Mouse (Mus musculus) liver, embryonic 14.5 days (tissue): Measurements from ENCODE around the gene Tex44. TPM values are rescaled to one million over a fixed set of nuclear protein-coding genes. Genes with fewer than 3 reads are reported as not detected.

Source experiments
- ATAC-seq: fragments of 200-750 bp; cut with Nextera tagmentation; 2 replicates; pipeline ENCODE4 v1.8.0; 2017; ENCODE audit warnings: moderate number of reproducible peaks, mild to moderate bottlenecking, moderate library complexity; ENCODE audit not compliant: insufficient read depth
- DNase-seq, 3 experiments: peaks; one replicate each; pipeline ENCODE4 v3.0.0-alpha.2; 2012 to 2013; ENCODE audit warnings: low read depth in 3 of 3, low spot score in 3 of 3
- H3K27ac ChIP-seq: fragments of 300-500 bp; sonication (generic); 2 replicates; pipeline ENCODE4 v1.5.1; 2014; ENCODE audit warnings: moderate library complexity, mild to moderate bottlenecking, control low read depth, inconsistent platforms
- H3K27me3 ChIP-seq: fragments of 300-500 bp; sonication (generic); 2 replicates; pipeline ENCODE4 v1.6.1; 2014; ENCODE audit warnings: mild to moderate bottlenecking, low read length, moderate library complexity; ENCODE audit not compliant: control insufficient read depth, insufficient read depth
- H3K36me3 ChIP-seq: fragments of 300-500 bp; sonication (generic); replicated peaks from 2 replicates; pipeline ENCODE4 v1.6.1; 2014; ENCODE audit warnings: low read depth; ENCODE audit not compliant: control insufficient read depth, insufficient read depth
- H3K4me1 ChIP-seq, 2 experiments: fragments of 200-500 bp in 1 of 2; fragments of 300-500 bp in 1 of 2; sonication (generic) in 1 of 2; replicated peaks; 2 replicates each; pipeline ENCODE4 v1.6.1; 2012 to 2014; ENCODE audit warnings: antibody characterized with exemption in 1 of 2, inconsistent platforms in 1 of 2, low read length in 1 of 2; ENCODE audit not compliant: control insufficient read depth in 2 of 2, insufficient read depth in 2 of 2
- H3K4me2 ChIP-seq: fragments of 300-500 bp; sonication (generic); 2 replicates; pipeline ENCODE4 v1.6.1; 2014; ENCODE audit warnings: low read depth, mild to moderate bottlenecking, control low read depth, moderate library complexity
- H3K4me3 ChIP-seq, 2 experiments: fragments of 200-500 bp in 1 of 2; fragments of 300-500 bp in 1 of 2; sonication (generic) in 1 of 2; 2 replicates each; pipeline ENCODE4 v1.5.1; 2012 to 2014; ENCODE audit warnings: low read depth in 2 of 2, low read length in 2 of 2, mild to moderate bottlenecking in 2 of 2, control low read depth in 1 of 2, inconsistent platforms in 1 of 2, moderate library complexity in 1 of 2; ENCODE audit not compliant: insufficient read depth in 1 of 2
- H3K9ac ChIP-seq: fragments of 300-500 bp; sonication (generic); replicated peaks from 2 replicates; pipeline ENCODE4 v1.6.1; 2014; ENCODE audit warnings: mild to moderate bottlenecking, control low read depth, moderate library complexity
- H3K9me3 ChIP-seq: fragments of 300-500 bp; sonication (generic); 2 replicates; pipeline ENCODE4 v1.6.1; 2016; ENCODE audit warnings: low read length, mixed read lengths; ENCODE audit not compliant: control insufficient read depth
- CTCF ChIP-seq: IDR thresholded peaks from 2 replicates; pipeline ENCODE4 v1.5.1; 2016; ENCODE audit warnings: antibody characterized with exemption, low read depth, control low read depth
- EP300 ChIP-seq: IDR thresholded peaks from 2 replicates; pipeline ENCODE4 v1.6.1; 2016; ENCODE audit warnings: antibody characterized with exemption, low read depth
- WGBS: fragments of 180-500 bp; shearing (Covaris S2); extraction: QIAGEN DNeasy Blood & Tissue Kit; methylation state at CpG from one replicate; pipeline ENCODE4 v1.1.7; 2014; ENCODE audit not compliant: insufficient replicate concordance; 5-methylcytosine and 5-hydroxymethylcytosine counted together
- polyA plus RNA-seq, 2 experiments: library from polyadenylated mRNA; depleted of rRNA in 1 of 2; stranded (reverse) in 1 of 2; unstranded in 1 of 2; fragments of >200 nt; fragmentation: Nextera tagmentation in 1 of 2; extraction: Ambion mirVana in 1 of 2; gene quantifications; 2 replicates each; pipeline versions ENCODE4 v1.2.1 to v1.2.3; 2012 to 2014

Tex44 gene
- polyA plus RNA-seq, 2 experiments: not detected

DNA sequence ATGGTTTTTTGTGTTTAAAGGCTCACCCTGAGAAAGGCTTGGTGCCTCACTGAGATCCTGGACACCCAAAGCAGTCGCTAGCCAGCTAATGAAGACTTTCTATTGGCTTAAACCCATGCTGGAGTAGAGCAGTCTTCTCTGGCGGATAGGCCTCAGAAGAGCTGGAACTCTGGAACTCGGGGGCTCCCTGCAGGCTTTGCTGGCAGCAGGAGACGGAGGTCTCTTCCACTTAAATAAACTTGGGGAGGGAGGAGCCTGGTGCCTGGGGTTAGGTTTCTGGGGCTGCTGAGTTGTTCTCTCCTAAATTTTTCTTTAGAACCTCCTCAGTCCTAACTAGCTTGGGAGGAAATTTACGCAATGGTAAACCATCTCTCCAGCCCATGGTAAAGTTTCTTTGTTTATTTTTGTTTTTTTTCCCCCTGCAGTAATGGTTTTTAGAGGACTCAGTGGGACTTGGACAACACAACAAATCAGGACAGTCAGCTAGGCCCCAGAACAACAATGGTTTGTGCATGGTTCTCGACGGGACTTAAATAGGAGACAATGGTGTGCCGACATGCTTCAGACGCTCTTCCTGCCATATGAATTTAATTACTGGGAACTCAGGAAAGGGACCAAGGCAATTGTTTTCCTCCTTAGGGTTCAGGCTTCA is 38.2 kb downstream of the Tex44 start:
- TF ChIP-seq EP300: no peak
- no peak for TF ChIP-seq CTCF
- no peaks in the 10 kb centered on the region for H3K9me3 ChIP-seq
- no peak for ATAC-seq
- no peak overlapping the region for H3K9ac ChIP-seq
- WGBS: 66% methylated on average over 9 of the region's 9 CpGs
- no peaks in the 10 kb centered on the region for H3K27me3 ChIP-seq
- H3K27ac ChIP-seq: no peak overlapping the region
- H3K4me1 ChIP-seq: peaks cover 0 to 2% of the 10 kb centered on the region in 2 experiments; a peak in 1 of 4 replicates
- no peak overlapping the region for H3K4me3 ChIP-seq
- no peak overlapping the region for H3K4me2 ChIP-seq
- DNase-seq: no peak
- no peaks in the 10 kb centered on the region for H3K36me3 ChIP-seq

DNA sequence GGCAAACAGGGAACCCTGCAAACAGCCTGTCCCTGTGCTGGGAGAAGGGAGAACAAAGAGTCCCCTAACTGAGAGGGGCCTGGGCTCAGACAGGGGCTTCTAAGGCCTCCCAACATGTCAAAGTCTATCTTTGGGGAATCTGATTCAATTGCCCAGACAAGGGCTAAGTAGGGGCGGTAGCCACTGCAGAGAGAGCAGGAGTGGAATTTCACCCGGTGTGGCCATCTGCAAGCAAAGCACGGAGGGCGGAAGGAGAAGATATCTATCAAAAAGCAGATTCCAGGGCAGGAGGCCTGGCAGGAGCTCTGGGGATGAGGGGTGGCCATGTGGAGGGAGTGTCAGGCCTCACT is 38.7 kb downstream of the Tex44 start:
- Histone ChIP-seq H3K27me3 (no peaks in the 10 kb centered on the region), H3K9ac (no peak overlapping the region), H3K27ac (no peak overlapping the region), H3K36me3 (no peaks in the 10 kb centered on the region), H3K9me3 (no peaks in the 10 kb centered on the region), H3K4me3 (no peak overlapping the region), H3K4me1 (0 out of 4 replicates have a peak, but pooled peaks cover 0 to 2% of the 10 kb centered on the region in 2 experiments), H3K4me2 (no peak overlapping the region)
- no peak for DNase-seq
- no peak for ATAC-seq
- 62% methylated on average over 4 of the region's 4 CpGs for WGBS
- TF ChIP-seq EP300: no peak
- TF ChIP-seq CTCF: no peak

DNA sequence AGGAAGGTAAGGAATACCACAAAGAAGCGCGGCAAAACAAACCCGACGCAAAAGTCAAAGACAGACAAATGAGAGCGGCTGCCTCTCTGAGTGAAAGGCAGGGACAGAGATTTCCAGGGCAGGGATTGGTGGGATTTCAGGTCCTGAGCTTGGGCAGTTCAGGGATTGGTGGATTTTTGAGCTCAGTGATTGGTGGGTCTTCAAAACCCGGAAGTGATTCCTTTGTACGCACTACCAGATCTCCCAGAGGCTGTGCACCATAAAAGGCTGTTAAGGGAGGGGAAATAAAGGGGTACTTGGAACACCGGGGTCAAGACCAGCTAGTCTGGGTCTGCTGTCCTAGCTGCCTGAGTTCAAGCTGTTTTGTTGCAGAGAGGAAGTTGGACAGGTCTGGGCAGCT is 41.3 kb downstream of the Tex44 start:
- H3K9ac ChIP-seq: no peak overlapping the region
- 77% methylated on average over 8 of the region's 8 CpGs for WGBS

DNA sequence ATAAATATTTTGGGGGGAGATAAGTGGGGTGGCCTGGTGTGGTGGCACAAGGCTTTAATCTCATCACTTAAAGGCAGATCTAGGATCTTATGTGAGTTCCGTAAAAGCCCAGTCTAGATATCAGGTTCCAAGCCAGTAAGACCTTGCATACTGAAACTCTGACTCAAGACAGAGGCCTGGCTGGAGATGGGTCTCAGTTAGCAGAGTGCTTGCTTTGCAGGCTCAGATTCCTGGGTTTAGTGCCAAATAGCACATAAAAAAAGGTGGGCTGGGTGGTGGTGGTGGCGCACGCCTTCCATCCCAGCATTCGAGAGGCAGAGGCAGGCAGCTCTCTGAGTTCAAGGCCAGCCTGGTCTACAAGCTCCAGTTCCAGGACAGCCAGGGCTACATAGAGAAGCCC is 43.7 kb downstream of the Tex44 start:
- DNase-seq (no peak), ATAC-seq (no peak)
- TF ChIP-seq EP300: no peak
- TF ChIP-seq CTCF: no peak
- H3K4me2 ChIP-seq: no peak overlapping the region
- no peaks in the 10 kb centered on the region for H3K27me3 ChIP-seq
- H3K27ac ChIP-seq: no peak overlapping the region
- WGBS: 93% methylated on average over 4 of the region's 4 CpGs
- H3K4me1 ChIP-seq: peaks cover 24 to 32% of the 10 kb centered on the region in 2 experiments
- no peaks in the 10 kb centered on the region for H3K9me3 ChIP-seq
- no peak overlapping the region for H3K4me3 ChIP-seq
- H3K9ac ChIP-seq: no peak overlapping the region
- no peaks in the 10 kb centered on the region for H3K36me3 ChIP-seq

More for the DNA sequence above, 41.3 kb downstream of the Tex44 start:
- no peaks in the 10 kb centered on the region for H3K27me3 ChIP-seq
- no peak overlapping the region for H3K4me2 ChIP-seq
- no peak overlapping the region for H3K27ac ChIP-seq
- no peak overlapping the region for H3K4me3 ChIP-seq
- H3K36me3 ChIP-seq: no peaks in the 10 kb centered on the region
- H3K4me1 ChIP-seq: peaks cover 16 to 23% of the 10 kb centered on the region in 2 experiments
- TF ChIP-seq CTCF: no peak
- TF ChIP-seq EP300: no peak
- no peak for DNase-seq
- ATAC-seq: no peak
- H3K9me3 ChIP-seq: no peaks in the 10 kb centered on the region

DNA sequence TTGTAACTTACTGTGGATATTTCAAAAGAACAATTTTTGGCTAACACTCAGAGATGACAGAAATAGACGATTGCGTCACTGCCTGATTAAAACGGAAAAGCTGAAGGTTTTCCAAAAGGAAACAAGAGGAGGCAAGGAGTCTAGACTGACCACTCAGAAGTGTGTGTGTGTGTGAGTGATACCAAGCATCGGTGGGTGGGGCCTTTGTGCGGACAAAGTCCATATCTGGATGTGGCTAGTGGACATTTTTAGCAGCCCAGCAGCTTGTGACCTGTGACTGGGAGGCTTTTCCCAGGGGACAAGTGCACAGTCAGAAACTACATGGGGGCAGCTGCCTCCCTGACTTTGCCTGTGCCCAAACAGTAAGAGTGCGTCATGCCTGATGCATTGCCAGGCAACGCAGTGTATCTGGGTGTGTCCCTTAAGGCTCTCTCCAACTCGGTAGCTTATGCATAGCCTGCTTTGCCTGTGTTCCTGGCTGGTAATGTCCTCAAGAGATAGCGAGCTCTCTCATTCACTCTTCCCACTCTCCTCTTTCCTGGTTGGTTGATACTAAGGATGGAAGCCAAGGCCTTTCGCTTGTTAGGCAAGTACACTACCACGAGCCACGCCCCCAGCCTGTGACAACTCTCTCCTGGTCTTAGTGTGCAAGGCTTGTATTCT is 44.5 kb downstream of the Tex44 start:
- ATAC-seq: peak; percentile 66
- Histone ChIP-seq H3K27me3 (no peaks in the 10 kb centered on the region), H3K36me3 (no peaks in the 10 kb centered on the region), H3K9ac (no peak overlapping the region), H3K4me3 (no peak overlapping the region), H3K4me2 (peak overlapping the region; percentile 43), H3K27ac (peak overlapping the region; percentile 71), H3K9me3 (no peaks in the 10 kb centered on the region), H3K4me1 (peaks cover 24 to 30% of the 10 kb centered on the region in 2 experiments)
- whole genome bisulfite sequencing: 45% methylated on average over 12 of the region's 12 CpGs
- TF ChIP-seq EP300: no peak
- TF ChIP-seq CTCF: no peak
- DNase-seq: peak; percentile 52 to 77 (median 56)
